Mouse (Mus musculus): ENCODE measurements around the gene Adm.

DNA sequence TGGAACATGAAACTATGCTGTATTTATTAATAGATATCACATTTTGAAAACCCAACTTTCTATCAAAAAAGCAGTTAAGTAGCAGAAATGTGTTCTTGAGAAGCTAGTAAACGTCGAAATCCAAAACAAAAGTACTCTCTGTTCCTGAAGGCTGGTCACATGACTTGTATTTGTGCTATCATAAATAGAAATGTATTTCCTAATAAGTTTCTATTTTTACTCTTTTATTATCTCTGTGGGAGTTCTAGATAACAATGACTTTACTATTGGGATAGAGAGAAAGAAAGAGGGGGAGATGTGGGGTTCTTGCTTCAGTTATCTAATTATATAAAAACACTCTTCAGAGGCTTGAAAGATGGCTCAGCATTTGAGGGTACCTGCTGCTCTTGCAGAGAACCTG is 42.2 kb upstream of the Adm start:
- no peak for TF ChIP-seq CTCF (IDR thresholded peaks at IDR 0.05; ENCODE audit: control insufficient read depth, insufficient read depth, insufficient read length)
- TF ChIP-seq FOSL1 (IDR thresholded peaks at IDR 0.05; ENCODE audit: insufficient read depth, low read length, poor library complexity, severe bottlenecking) = no peak
- peak; percentile 12 for TF ChIP-seq USF1 (IDR thresholded peaks at IDR 0.05; ENCODE audit: low read depth)

All from C2C12 (cell line).